Mouse (Mus musculus) kidney, adult 11 months (tissue): ENCODE data around the gene Eid2b.
"Not testable (repeated sequence)": the region's sequence is repeated elsewhere in the genome, so short reads cannot be mapped to it uniquely, and the experiment has no call there.

Experiments
- DNase-seq: peaks from one replicate; pipeline ENCODE4 v3.0.0; 2022

Eid2b gene

GRCm38 (mm10) chr7:28277615-28278278, at the start of gene Eid2b:
Eid2b (plus strand) TSS chr7:28277739.
- peak; percentile 92 for DNase-seq

GRCm38 (mm10) chr7:28243943-28244342, 33.6 kb upstream of the Eid2b start:
- not testable (repeated sequence) for DNase-seq

GRCm38 (mm10) chr7:28248957-28249356, 28.6 kb upstream of the Eid2b start:
- no peak for DNase-seq

GRCm38 (mm10) chr7:28251976-28252375, 25.6 kb upstream of the Eid2b start:
- DNase-seq: no peak

GRCm38 (mm10) chr7:28254591-28254990, 22.9 kb upstream of the Eid2b start:
- no peak for DNase-seq

- DNase-seq: no peak
These were observed 22.1 kb upstream of the Eid2b start for GRCm38 (mm10) chr7:28255476-28255875.

GRCm38 (mm10) chr7:28262861-28263260, 14.7 kb upstream of the Eid2b start:
- no peak for DNase-seq

- peak; percentile 39 for DNase-seq
These were observed 13.8 kb upstream of the Eid2b start for GRCm38 (mm10) chr7:28263786-28264185.

GRCm38 (mm10) chr7:28265391-28265790, 12.1 kb upstream of the Eid2b start:
- no peak for DNase-seq

- DNase-seq: peak; percentile 66
These were observed 10.2 kb upstream of the Eid2b start, which contains the start of gene Eid2 for GRCm38 (mm10) chr7:28267129-28268041. Eid2 (plus strand) TSS chr7:28267881.

- peak; percentile 42 for DNase-seq
These were observed 9.5 kb upstream of the Eid2b start for GRCm38 (mm10) chr7:28268042-28268531.

GRCm38 (mm10) chr7:28268576-28268975, 9.0 kb upstream of the Eid2b start:
- DNase-seq: no peak

GRCm38 (mm10) chr7:28269355-28269754, 8.2 kb upstream of the Eid2b start:
- no peak for DNase-seq

GRCm38 (mm10) chr7:28271761-28272160, 5.8 kb upstream of the Eid2b start:
- DNase-seq: no peak

- no peak for DNase-seq
These were observed 313 bp upstream of the Eid2b start for GRCm38 (mm10) chr7:28277237-28277614.

- DNase-seq: no peak
These were observed 727 bp downstream of the Eid2b start for GRCm38 (mm10) chr7:28278279-28278652.

GRCm38 (mm10) chr7:28280630-28281029, 3.1 kb downstream of the Eid2b start:
- no peak for DNase-seq

- DNase-seq: no peak
These were observed 12.6 kb downstream of the Eid2b start for GRCm38 (mm10) chr7:28290165-28290564.

GRCm38 (mm10) chr7:28290638-28291590, 13.4 kb downstream of the Eid2b start, which contains the start of gene Selenov:
Selenov (minus strand) TSS chr7:28291186.
- no peak for DNase-seq

GRCm38 (mm10) chr7:28294481-28294880, 16.9 kb downstream of the Eid2b start:
- DNase-seq: peak; percentile 43

- DNase-seq: no peak
These were observed 21.5 kb downstream of the Eid2b start for GRCm38 (mm10) chr7:28298837-28299625.
